Mouse (Mus musculus): Measurements from ENCODE around the gene Twf1. TPM values are rescaled to one million over a fixed set of nuclear protein-coding genes. Genes with fewer than 3 reads are reported as not detected.

The Twf1 gene
- polyA plus RNA-seq, 1 experiment from 2014 or later, result 91.0 TPM

DNA sequence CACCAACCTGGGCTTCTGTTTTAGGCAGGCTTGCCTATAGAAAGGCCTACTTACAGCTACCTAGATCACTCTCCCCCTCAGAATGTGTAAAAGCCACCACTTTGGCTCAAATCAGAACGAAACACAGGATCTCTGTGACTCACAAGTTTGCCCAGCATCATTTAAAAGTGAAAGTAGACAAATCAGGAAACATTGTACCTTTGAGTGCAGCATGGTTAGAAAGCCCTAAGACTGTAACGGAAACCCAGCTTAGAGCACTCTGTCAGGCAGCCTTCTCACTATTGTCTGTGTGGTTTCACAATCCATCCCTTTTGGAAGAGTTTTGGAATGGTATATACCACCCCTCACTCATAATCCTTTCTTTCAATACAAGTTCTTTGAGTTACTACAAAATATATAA is 24.8 kb downstream of the Twf1 start:
- no peaks in the 10 kb centered on the region for H3K9me3 ChIP-seq (replicated peaks)
- no peak for DNase-seq (ENCODE audit: low spot score)
- H3K27ac ChIP-seq (replicated peaks), result no peak overlapping the region
- no peak overlapping the region for H3K4me3 ChIP-seq
- WGBS, result 87% methylated on average over 2 of the region's 2 CpGs
- H3K36me3 ChIP-seq, result no peaks in the 10 kb centered on the region
- no peaks in the 10 kb centered on the region for H3K27me3 ChIP-seq (ENCODE audit: low read depth, poor library complexity, severe bottlenecking)
- H3K4me1 ChIP-seq, result no peaks in the 10 kb centered on the region

DNA sequence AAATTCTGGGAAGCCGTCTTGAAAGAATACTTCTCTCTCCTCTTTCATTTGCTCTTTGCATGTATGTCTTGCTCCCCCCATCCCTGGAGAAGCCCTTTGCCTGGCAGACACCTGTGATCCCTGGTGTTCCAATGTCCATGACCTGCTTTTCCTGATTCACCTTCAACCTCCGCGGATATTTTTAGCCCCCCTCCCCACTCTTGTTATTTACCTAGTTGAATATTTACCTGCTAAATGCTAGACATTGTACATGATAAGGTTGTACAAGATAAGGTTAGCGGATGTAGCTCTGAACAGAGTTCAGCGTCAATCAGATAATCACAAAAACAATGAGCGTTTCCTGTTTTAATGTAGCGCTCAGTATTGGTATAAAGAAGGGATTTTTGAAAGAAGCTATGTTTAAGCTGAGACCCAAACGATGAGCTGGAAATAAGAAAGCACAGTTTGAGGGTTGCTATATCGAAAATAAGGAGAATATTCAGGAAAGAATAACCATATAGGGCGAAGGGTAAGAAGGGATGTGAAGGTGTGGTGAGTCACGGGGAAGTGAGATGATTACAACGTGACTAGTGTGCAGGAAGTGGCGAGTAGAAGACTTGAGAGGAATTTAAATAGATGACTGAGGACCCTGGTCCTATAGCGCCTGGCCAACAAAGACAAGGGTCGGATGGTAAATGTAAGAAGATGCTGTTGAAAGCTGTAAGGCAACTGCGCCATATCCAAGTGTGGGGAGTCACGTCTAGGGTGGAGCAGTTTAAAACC is 30.6 kb downstream of the Twf1 start:
- Histone ChIP-seq H3K4me1 (no peaks in the 10 kb centered on the region), H3K27ac (replicated peaks) (no peak overlapping the region), H3K4me3 (no peak overlapping the region), H3K9me3 (replicated peaks) (no peaks in the 10 kb centered on the region), H3K36me3 (no peaks in the 10 kb centered on the region), H3K27me3 (ENCODE audit: low read depth, poor library complexity, severe bottlenecking) (no peaks in the 10 kb centered on the region)
- DNase-seq (ENCODE audit: low spot score), result no peak
- WGBS, result 87% methylated on average over 17 of the region's 17 CpGs

DNA sequence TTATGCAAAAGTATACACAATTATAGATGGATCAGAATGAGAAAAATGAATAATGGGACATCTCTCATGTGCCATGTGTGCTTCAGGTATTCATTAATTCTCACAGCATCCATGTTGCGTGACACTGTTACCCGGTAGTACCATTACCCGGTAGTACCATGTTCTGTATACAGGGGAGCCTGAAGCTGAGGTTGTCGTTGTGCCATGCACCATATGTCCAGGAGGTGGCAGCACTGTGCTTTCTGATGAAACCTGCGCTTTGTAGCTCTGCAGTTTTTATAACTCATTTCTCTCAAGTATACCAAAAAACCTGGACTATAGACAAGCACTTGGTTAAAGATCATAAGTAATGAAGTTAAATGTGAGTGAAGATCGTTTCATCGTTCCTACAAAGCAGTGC is 32.2 kb downstream of the Twf1 start:
- Histone ChIP-seq H3K27me3 (ENCODE audit: low read depth, poor library complexity, severe bottlenecking) (no peaks in the 10 kb centered on the region), H3K4me1 (no peaks in the 10 kb centered on the region), H3K27ac (replicated peaks) (no peak overlapping the region), H3K36me3 (no peaks in the 10 kb centered on the region), H3K9me3 (replicated peaks) (no peaks in the 10 kb centered on the region), H3K4me3 (no peak overlapping the region)
- DNase-seq (ENCODE audit: low spot score), result peak; percentile 71
- 36% methylated on average over 7 of the region's 7 CpGs for WGBS

DNA sequence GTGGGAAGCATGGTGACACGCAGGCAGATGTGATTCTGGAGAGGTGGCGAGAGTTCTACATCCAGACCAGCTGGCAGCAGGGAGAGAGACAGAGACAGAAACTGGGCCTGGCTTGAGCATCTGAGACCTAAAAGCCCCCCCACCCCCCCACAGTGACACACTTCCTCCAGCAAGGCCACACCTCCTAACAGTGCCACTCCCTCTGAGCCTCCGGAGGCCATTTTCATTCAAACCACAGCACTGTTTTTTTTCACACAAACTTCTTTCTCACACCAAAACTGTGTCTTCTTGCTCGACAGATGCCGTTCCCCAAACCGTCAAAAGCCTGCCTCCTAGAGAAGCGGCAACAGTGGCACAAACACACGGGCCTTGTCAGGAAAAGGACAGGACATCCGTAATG is 36.2 kb downstream of the Twf1 start:
- DNase-seq (ENCODE audit: low spot score), result no peak
- Histone ChIP-seq H3K9me3 (replicated peaks) (peaks cover 16% of the 10 kb centered on the region; the same call in 1 of the 2 replicates), H3K4me3 (no peak overlapping the region), H3K27me3 (ENCODE audit: low read depth, poor library complexity, severe bottlenecking) (no peaks in the 10 kb centered on the region), H3K36me3 (no peaks in the 10 kb centered on the region), H3K27ac (replicated peaks) (no peak overlapping the region), H3K4me1 (no peaks in the 10 kb centered on the region)
- WGBS, result 91% methylated on average over 9 of the region's 9 CpGs

DNA sequence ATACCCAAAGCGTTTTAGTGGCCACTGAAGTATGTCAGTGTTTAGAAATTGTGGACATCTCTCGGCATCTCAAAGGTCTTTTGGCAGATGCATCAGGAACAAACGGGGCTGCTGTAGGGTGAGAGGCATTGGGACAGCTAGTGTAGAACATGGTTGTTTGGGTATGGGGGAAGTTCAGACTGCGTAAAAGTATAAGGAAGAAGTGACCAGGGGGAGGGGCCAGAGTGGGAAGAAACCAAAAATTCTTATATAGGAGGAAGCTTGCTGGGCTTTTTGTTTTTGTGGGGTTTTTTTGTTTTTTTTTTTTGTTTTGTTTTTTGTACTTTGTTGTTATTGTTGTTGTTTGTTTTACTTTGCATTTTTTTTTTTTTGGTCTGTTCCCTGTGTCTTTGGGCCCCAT is 44.8 kb downstream of the Twf1 start:
- H3K36me3 ChIP-seq, result no peaks in the 10 kb centered on the region
- peaks cover 11% of the 10 kb centered on the region for H3K4me1 ChIP-seq
- H3K4me3 ChIP-seq, result no peak overlapping the region
- no peaks in the 10 kb centered on the region for H3K27me3 ChIP-seq (ENCODE audit: low read depth, poor library complexity, severe bottlenecking)
- no peak for DNase-seq (ENCODE audit: low spot score)
- no peak overlapping the region for H3K27ac ChIP-seq (replicated peaks)
- WGBS, result 91% methylated on average over 4 of the region's 4 CpGs
- peaks cover 4% of the 10 kb centered on the region; the same call in 1 of the 2 replicates for H3K9me3 ChIP-seq (replicated peaks)

DNA sequence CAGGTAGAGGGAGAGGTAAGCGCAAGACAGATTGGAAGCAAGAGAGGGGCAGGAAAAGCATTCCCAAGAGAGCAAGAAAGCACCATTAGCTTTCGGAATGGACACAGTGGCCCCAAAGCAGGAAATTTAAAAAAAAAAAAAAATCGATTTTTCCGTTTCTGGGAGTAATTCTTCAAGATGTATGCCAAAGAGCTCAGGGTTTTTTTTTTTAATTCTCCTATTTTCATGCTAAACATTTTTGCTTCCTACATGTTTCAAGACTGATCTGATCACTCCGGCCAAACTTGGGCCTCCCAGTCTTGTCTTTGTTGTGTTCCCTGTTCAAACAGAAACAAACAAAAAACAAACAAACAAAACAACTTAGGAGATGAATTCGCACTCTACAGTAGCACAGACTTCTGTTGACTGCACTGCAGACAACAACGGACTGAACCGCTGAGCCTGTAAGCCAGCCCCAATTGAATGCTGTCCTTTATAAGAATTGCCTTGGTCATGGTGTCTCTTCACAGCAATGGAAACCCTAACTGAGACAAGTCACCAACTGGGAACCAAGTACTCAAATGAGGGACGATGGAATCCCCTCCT is 45.5 kb downstream of the Twf1 start:
- Histone ChIP-seq H3K4me3 (peak overlapping the region; percentile 78), H3K27me3 (ENCODE audit: low read depth, poor library complexity, severe bottlenecking) (no peaks in the 10 kb centered on the region), H3K36me3 (no peaks in the 10 kb centered on the region; the same call in 1 of the 2 replicates), H3K4me1 (peaks cover 11% of the 10 kb centered on the region), H3K9me3 (replicated peaks) (no peaks in the 10 kb centered on the region), H3K27ac (replicated peaks) (peak overlapping the region; percentile 88)
- DNase-seq (ENCODE audit: low spot score), result no peak
- WGBS, result 46% methylated on average over 9 of the region's 9 CpGs

DNA sequence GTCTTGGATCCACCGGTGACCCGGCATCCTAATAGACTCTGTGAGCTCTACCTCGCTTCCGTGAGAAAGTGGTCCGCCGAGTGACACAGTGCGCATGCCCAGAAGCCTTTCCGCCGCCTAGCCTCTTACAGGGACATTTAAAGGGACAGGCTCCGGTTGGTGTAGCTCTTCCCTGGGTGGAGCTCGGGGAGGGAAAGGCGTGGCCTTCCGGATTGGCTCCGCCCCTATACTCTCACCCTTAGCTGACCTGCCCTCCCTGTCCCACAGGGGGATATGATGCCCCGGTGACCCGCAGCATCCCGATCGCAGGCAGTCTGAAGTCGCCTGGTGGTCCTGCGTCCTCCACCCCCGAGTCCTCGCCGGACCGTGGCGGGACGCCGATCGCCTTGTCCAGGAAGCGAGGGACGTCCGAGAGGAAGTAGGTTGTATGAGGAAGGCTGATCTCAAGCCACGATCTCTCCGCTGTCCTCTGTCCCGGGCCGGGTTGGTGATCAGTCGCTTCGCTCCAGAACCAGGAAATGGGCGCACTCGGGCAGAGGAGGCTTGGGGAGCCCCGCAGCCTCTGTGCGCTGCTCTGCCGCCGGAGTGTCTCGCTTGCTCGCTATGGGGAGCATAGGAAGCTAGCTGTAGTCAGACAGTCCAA is 46.2 kb downstream of the Twf1 start, which contains the start of the genes Pus7l and Irak4:
Gene Pus7l (minus strand): TSS at position 139 of the 643 bp plus-strand sequence.
Gene Irak4 (plus strand): TSS at position 235 of the 643 bp plus-strand sequence.
- no peaks in the 10 kb centered on the region for H3K9me3 ChIP-seq (replicated peaks)
- peak; percentile 93 for DNase-seq (ENCODE audit: low spot score)
- H3K27me3 ChIP-seq (ENCODE audit: low read depth, poor library complexity, severe bottlenecking), result no peaks in the 10 kb centered on the region
- H3K4me3 ChIP-seq, result peak within 1 kb of the TSS; percentile 78
- peak within 1 kb of the TSS; percentile 88 for H3K27ac ChIP-seq (replicated peaks)
- no peaks in the 10 kb centered on the region; the same call in 1 of the 2 replicates for H3K36me3 ChIP-seq
- H3K4me1 ChIP-seq, result peaks cover 11% of the 10 kb centered on the region
- under 1% methylated on average over 45 of the region's 45 CpGs for WGBS

DNA sequence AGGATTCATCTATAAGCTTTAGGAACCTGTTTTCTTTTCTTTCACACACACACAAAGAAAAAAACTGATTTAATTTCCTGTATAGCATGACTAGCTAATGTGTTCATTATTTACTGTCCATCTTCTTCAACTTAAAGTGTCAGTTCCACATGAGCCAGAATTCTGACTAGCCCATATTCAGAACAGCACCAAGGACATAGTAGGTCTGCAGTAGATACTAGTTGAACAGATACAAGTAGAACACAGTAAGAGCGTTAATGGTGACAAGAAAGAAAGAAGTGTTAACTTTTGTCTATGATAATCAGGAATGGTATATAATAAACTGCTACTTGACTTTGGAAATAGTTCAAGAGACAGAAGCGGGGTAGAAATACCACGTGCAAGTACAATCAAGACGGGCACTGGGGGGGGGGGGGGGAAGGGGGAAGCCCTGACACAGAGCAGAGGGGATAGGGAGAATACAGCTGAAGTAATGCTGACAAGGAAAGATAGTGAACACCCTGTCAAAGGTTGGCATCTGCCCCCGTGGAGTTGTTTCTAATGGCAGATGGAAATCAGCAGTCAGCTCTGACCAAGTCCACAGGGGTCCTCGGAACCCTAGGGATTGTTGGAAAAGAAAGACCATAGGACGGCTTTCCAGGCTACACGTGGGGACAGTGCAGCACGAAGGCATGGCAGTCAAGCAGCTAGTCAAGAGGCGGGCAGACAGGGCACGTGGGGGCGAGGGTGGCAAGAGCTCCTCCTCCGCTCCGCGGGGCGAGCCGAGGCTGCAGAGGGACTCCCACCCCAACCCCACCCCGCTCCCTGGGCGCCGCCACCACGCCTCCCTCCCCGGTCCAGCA is 46.9 kb downstream of the Twf1 start:
- WGBS, result 15% methylated on average over 22 of the region's 22 CpGs
- H3K27ac ChIP-seq (replicated peaks), result peak overlapping the region; percentile 88
- H3K4me3 ChIP-seq, result peak overlapping the region; percentile 78
- no peaks in the 10 kb centered on the region for H3K27me3 ChIP-seq (ENCODE audit: low read depth, poor library complexity, severe bottlenecking)
- H3K9me3 ChIP-seq (replicated peaks), result no peaks in the 10 kb centered on the region
- peaks cover 11% of the 10 kb centered on the region for H3K4me1 ChIP-seq
- DNase-seq (ENCODE audit: low spot score), result no peak
- H3K36me3 ChIP-seq, result no peaks in the 10 kb centered on the region; the same call in 1 of the 2 replicates

DNA sequence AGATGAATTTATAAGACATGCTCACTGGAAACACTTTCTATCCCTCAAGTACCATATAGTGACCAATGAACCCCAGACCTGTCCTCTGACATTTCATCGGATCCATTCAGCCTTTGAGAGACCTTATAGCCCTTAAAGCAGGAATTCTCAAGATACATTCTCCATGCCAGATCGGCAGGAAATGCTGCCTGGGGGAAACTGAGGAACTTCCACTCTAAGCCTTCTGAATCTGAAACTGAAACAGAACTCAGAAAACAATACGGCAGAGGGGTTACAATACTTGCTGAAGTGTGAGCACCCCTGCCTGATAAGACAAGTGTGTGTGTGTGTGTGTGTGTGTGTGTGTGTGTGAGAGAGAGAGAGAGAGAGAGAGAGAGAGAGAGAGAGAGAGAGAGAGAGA is 50.4 kb downstream of the Twf1 start:
- 92% methylated on average over 3 of the region's 3 CpGs for WGBS
- Histone ChIP-seq H3K36me3 (no peaks in the 10 kb centered on the region; the same call in 1 of the 2 replicates), H3K4me3 (no peak overlapping the region), H3K27ac (replicated peaks) (no peak overlapping the region), H3K9me3 (replicated peaks) (no peaks in the 10 kb centered on the region), H3K27me3 (ENCODE audit: low read depth, poor library complexity, severe bottlenecking) (no peaks in the 10 kb centered on the region), H3K4me1 (peaks cover 11% of the 10 kb centered on the region)
- DNase-seq (ENCODE audit: low spot score), result no peak

DNA sequence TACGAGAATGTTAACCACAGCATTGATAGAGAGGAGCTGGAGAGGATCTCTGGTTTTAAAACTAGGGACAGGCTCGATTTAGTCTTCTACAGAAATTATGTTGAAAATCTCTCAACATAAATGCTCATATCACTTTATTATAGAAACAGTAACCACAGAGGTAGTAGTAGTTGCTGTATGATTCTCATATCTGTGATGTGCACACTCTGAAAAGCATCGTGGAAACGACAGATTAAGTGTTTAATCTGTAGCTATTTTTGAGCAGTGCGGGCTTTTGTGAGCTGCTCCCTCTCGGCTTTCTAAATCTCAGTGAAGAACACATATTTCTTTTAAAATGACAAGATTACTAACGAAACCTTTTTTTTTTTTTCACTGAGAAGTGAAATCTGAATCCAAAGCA is 54.2 kb downstream of the Twf1 start:
- Histone ChIP-seq H3K27ac (replicated peaks) (no peak overlapping the region), H3K36me3 (peaks cover 8% of the 10 kb centered on the region), H3K4me3 (no peak overlapping the region), H3K4me1 (no peaks in the 10 kb centered on the region), H3K9me3 (replicated peaks) (no peaks in the 10 kb centered on the region), H3K27me3 (ENCODE audit: low read depth, poor library complexity, severe bottlenecking) (no peaks in the 10 kb centered on the region)
- DNase-seq (ENCODE audit: low spot score), result no peak
- WGBS, result 92% methylated on average over 7 of the region's 7 CpGs

DNA sequence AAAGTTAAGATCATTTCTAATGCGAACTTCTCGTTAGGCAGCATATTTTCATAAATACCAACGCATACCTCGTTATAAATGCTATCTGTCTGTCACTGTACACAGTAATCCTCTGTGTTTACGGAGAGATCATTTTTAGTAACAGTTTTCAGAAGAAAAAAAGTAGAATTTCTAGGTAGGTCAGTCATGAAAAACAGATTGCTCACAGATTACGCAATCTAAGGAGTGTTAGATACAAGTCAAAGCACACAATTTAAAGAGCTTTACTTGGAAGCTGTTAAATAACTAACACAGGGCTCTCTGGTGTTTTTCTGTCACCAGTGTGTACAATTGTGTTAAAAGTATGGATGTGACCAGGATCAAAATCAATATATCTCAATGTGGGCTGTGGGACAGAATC is 56.7 kb downstream of the Twf1 start:
- Histone ChIP-seq H3K36me3 (peaks cover 23% of the 10 kb centered on the region), H3K27ac (replicated peaks) (no peak overlapping the region), H3K4me1 (no peaks in the 10 kb centered on the region), H3K9me3 (replicated peaks) (no peaks in the 10 kb centered on the region), H3K27me3 (ENCODE audit: low read depth, poor library complexity, severe bottlenecking) (no peaks in the 10 kb centered on the region), H3K4me3 (no peak overlapping the region)
- 93% methylated on average over 6 of the region's 6 CpGs for WGBS
- no peak for DNase-seq (ENCODE audit: low spot score)

DNA sequence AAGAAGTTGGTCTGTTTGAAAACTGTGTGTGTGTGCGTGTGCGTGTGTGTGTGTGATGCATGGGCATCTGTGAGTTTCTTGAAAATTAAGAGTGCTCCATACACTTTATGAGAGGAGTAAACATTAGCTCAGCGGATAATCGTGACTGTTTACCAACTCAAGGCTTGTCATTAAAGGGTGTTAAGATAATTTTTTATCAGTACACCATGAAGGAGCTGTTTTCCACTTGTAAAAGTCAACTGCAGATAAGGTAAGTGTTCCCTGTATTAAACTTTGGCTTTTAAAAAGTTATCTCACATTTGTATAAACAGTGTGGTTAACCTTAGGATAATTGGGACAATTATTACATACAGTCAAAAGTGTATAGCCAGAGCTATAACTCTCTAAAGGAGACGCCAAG is 57.4 kb downstream of the Twf1 start:
- DNase-seq (ENCODE audit: low spot score), result no peak
- Histone ChIP-seq H3K27ac (replicated peaks) (no peak overlapping the region), H3K9me3 (replicated peaks) (no peaks in the 10 kb centered on the region), H3K4me1 (no peaks in the 10 kb centered on the region), H3K36me3 (peaks cover 30% of the 10 kb centered on the region), H3K27me3 (ENCODE audit: low read depth, poor library complexity, severe bottlenecking) (no peaks in the 10 kb centered on the region), H3K4me3 (no peak overlapping the region)
- 98% methylated on average over 5 of the region's 5 CpGs for WGBS
